Mouse (Mus musculus): ENCODE data around the gene Hist1h2aa.
A peak's percentile ranks its signal among the peaks of the same experiment; 100 is the strongest.

Hist1h2aa gene

DNA sequence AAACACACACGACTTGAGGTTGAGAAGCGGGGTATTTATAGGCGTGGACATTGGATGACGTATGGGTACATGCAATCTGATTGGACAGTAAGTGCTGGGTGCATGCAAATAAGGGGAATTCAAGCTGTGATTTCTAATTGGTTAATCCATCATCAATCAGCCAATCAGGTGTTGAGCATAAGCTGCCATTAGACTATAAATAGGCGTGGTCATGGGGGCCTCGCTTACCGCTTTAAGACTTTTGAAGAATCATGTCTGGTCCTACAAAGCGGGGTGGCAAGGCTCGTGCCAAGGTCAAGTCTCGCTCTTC, at the start of gene Hist1h2aa:
Gene Hist1h2aa, plus strand, starts transcription at position 252 of the 310 bp plus-strand sequence.
- no peak for DNase-seq (ENCODE audit: low spot score in 2 of 2)

DNA sequence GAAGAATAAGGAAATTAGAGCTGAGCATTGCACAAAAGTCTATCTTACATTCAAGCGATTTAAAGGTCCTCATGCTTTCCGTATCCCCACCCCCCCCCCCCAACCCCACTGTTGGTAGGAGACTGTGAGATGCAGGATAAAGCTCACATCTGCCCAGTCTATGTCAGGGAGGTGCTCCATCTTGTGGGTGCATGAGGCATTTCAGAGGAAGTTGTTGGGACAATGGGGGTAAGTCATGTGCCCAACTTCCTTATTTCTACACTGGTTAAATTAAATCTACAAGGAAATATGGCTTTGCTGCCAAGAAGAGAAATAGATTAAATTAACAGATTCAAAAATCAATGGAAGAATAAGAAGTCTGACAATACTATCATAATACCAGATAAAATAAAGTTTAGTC, 48.7 kb upstream of the Hist1h2aa start:
- DNase-seq (ENCODE audit: low spot score in 2 of 2): no peak

DNA sequence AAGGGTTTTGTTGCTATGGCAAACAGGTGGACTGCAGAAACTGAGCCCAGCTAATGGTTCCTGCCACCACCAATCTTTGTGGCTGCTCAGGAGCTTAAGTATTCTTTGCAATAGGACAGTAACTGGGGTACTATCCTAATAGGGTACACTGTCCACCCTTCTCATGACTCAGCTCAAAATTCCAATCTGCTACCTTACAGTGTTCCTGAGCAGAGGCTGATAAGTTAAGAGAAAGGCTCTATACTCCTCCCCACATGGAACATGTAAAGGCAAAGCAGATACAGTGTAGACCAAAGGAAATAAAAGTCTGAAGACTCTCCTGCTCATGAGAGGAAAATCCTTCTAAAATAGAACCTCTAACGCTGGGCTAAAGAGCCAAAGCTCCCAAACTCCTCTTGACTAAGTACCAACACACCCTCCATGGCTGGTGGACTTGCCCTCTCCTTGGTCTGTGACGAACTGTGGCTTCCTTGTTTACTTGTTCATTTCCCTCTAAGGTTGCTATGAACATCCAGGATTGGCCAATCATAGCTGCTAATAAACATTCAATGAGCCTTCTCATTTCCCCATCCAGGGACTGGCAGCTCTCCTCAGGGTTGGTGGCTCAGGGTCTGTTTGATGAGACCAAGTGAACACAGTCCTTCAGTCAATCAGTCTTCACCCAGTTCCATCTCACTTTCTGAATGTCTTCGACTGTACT, 47.1 kb upstream of the Hist1h2aa start:
- DNase-seq (ENCODE audit: low spot score in 2 of 2): no peak

DNA sequence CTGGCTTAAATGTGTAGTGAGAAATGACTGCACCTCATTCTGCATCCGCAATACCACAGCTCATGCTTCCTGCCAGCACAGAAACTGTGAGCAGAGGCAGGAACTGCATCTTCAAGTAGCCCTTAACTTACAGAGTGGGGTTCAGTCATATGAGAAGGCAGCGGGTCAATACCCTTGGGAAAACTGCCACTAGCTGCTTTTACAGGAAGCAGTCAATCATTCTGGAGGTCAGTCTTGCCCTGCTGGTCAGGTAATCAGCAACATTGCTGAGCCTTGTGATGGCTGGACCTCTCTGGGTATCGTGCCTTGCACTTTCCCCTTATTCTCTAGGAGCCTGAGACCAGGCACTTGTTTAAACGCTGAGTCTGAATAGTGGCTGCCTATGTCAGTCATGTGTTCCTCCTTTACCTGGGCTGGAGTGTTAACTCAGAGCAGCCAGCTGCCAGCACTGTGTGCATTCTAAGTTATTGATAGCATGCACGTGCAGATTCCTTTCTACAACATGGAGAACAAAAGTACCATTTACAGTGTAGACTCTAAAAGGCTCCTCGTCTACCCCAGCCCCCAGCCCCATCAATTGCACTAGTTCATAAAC, 45.2 kb upstream of the Hist1h2aa start:
- DNase-seq (ENCODE audit: low spot score in 2 of 2): no peak

DNA sequence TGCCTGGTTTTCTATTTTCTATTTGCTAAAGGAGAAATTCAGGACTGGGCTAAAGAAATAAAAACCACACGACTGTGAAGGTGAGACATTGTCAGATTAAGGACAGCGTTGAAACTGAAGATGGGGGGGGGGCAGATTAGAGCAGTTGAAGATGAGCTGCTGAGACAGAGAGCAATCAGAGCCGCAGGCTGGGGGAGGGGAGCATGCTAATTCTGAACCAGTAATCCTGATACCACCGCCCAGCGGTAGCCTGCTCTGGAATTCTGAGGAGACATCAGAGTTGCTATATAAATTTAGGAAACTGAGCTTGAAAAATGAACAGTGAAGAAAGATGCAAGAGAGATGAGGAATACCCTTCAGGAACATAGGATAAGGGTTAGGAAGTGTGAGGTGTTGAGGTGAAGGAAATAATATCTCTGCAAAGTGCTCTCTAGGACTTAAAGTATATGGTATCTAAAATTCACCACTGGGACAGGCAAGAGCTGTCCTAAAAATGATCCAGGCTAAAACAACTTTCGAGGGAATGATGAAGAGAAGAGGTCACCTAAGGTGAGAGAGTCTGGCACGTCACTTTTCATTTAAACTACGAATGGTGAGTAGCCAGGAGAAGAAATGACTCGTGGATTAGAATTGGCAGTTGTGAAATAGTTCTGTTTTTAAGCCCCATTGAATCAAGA, 41.5 kb upstream of the Hist1h2aa start:
- no peak for DNase-seq (ENCODE audit: low spot score in 2 of 2)

DNA sequence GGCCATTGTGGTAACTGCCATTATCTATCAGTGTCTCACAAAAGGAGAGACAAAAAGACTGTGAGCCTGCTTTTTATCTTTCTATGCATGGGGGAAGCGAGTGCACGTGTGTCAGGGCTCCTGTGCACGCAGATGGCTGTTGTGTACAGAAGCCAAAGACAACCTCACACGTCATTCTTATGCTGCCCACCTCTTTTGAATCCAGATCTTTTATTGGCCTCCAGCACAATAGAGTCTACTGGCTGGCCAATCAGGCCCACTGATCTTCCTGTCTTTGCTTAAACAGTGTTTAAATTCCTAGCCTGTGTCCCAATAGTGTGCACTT, 41.0 kb upstream of the Hist1h2aa start:
- no peak for DNase-seq (ENCODE audit: low spot score in 2 of 2)

DNA sequence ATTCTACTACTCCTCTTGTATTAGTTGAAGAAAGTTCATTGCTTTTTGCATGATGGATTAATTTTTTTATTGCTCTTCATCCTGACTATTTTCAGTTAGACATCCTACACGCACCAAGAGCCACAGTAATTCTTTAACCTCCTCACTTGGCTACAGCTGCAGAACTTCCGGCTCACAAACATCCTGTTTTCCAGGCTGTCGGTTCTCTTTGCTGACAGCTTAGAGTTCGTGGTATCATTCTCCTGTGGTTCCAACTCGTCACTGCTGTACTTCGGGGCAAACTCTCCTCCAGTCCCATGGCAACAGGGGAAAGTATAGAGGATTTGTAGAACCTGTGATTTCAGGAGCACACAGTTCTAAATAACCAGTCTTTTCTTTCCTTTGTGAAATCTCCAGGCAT, 36.0 kb upstream of the Hist1h2aa start:
- peak in 1 of 2 experiments; percentile 5 for DNase-seq (ENCODE audit: low spot score in 2 of 2)

DNA sequence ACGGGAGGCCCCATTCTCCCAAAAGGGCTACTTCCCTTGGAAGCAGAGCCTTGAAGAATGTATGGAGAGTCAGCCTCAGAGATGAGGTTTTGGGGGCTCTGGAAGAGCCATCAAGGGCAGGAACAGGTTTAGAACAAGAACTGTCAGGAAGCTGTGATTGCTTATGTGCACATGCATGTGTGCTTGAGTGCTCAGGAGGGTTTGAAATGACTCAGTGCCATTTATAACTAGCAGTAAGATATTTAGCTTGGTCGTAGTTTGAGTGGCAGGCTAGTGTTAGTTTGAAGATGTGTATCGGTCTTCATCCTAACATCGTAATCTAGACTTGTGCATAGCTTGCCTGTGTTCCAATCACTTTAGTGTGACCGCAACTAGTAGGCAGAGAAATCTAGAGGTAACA, 27.4 kb upstream of the Hist1h2aa start:
- DNase-seq (ENCODE audit: low spot score in 2 of 2): no peak

DNA sequence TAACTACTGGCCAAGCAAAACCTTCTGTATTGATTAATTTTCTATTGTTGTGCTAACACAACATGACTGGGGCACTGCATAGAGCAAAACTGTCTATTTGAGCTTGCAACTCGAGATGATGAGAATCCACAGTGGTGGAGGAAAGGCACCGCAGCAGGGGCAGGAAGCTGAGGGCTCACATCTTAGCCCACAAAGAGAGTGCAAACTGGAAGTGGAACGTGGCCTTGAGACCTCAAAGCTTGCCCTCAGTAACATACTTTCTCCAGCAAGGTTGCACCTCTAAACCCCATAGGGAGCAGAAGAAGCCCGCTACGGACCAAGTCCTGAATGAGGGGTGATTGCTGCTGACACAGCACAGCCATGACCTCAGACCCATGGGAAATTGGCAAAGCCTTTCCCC, 24.1 kb upstream of the Hist1h2aa start:
- no peak for DNase-seq (ENCODE audit: low spot score in 2 of 2)

DNA sequence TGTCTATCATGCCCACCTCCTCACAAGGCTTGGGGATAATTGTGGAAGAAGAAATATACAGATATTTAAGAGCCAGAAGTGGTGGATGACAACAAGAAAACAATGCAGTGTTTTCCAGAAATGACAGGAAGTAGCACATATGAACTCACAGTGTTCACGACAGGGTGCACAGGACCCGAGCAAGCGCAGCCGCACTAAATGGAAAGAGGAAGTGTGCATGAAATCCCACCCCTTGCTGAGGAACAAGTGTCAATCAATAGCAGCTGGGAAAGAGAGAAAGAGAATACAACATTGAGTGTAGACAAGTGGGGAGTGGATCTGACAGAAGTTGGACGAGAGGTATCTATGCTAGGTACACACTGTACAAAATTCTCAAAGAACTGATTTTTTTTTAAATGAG, 22.9 kb upstream of the Hist1h2aa start:
- DNase-seq (ENCODE audit: low spot score in 2 of 2): no peak

DNA sequence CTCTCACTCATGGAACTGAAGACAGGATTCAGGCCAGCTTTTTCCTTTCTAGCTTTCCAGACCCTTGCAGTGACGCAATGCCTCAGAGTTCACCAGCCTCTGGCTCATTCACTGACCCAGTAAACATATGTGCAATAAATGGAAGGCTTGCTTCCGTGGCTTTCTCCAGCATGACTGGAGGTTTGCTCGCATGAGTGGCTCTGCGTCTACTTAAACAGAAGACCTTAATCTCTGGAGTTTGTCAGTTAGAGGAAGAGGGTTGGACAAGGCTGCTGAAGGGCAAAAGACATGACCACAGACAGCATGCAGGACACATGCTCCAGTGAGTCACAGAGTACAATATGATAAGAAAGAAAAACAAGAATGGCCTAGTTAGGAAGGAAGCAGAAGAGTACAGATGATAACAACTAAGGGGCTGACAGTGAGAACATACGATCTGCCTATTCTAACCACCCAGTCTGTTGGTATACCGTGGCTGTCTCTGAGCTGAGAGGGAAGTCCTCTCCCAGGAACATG, 20.4 kb upstream of the Hist1h2aa start:
- DNase-seq (ENCODE audit: low spot score in 2 of 2): no peak

DNA sequence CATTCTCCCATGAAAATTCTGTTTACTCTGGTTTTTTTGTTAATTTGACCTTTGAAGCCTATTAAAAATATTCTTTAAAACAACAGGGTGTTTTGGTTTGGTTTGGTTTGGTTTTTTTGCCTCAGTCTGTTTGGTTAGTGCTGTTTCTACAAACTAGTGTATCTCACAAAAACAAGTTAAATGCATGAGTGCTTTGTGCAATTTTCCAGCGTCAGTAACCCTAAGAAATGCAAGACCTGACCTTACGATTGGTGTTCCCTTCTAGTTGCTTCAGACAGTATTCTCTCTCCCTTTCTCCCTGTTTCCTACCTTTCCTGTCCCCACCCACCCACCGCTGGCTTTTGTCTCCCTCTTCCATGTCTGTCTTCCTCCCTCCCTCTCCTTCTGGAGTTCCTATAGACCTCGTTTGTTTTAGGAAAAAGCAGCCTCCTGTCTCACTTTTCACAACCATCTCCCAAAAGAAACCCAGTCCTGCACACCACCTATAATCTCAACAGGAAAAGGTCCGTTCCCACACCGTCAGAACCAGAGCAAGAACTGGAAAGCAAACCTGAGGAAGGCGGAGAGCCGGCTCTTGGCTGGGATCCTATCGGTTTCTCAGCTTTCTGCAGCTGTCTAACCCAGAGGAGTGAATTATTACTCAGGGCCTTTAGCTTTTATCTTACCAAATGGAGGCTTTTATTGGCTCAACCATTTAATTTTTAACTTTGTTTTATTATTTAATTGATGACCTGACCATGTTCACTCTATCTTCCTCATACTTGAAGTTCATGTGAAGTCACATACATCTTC, 19.7 kb upstream of the Hist1h2aa start, which contains the start of gene Slc17a4:
Gene Slc17a4, minus strand, starts transcription at position 634 of the 792 bp plus-strand sequence.
- no peak for DNase-seq (ENCODE audit: low spot score in 2 of 2)

DNA sequence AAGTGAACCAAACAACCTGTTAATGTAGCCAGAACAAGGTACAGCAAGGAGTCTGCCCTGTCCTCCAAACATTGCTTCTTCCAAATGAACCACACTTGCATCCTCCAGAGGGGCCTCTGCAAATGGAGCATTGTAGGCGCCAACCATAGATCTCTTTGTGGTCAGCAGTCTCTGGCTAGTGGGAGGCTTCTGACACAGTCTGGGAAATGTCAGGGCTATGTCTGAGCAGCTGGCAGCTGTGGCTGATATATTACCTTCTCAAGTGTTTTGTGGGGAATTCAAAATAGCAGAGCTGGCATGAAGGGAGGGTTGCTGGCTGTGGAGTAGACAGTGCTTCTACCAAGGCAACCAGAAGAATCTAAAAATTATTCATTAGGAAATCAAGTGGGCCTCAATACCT, 18.1 kb upstream of the Hist1h2aa start:
- DNase-seq (ENCODE audit: low spot score in 2 of 2): no peak

DNA sequence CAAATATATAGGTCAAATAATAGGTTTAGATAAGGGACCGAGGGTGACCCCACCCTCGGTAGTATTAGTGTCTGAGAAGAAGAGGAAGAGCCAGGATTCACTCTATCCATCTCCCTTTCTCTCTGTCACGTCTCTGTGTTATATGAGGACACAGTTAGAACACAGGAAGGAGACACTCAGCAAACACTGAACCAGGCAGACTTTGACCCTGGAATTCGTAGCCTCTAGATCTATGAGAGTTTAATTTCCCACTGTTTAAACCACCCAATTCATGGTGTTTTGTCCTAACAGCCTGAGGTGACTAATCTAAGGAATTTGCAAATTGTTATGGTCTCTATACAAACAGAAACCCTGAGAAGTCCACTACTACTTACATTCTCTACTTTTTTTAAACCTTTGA, 16.6 kb upstream of the Hist1h2aa start:
- DNase-seq (ENCODE audit: low spot score in 2 of 2): no peak

DNA sequence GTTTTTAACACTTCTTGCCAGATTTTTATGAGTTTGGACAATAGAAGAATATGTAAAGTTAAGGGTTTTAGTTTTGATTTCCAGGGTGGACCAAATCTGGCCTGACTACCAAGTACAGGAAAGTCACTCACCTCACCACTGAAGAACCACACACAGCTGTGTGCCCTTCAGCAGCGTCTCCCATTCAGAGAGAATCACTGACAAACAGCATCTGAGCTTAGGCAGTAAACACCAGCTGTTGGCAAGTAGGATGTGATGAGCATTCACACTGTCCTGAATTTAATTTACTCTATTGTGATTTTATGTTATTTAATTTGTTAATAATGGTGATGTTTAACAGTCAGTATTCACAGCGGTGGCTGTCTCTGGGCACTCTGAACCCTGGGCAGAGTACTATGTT, 8.5 kb upstream of the Hist1h2aa start:
- no peak for DNase-seq (ENCODE audit: low spot score in 2 of 2)

DNA sequence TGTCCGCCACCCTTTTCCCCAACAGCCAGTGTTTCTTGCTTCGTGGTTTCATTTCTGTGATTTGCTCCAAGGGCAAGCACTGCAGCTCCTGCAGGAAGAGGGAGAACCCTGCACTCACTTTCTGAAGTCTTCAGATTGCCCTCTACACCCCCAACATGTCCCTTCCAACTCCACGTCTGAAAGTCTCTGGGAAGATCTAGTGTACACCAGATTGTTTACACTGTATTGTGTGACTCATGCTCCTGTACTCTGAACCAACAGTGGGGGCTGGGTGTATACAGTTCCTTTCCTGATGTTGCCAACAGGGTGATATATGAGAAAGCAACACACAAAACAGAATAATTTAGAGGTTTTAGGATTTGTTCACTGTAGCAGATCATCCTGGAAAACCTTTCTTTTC, 5.6 kb upstream of the Hist1h2aa start:
- DNase-seq (ENCODE audit: low spot score in 2 of 2): peak; percentile 10

DNA sequence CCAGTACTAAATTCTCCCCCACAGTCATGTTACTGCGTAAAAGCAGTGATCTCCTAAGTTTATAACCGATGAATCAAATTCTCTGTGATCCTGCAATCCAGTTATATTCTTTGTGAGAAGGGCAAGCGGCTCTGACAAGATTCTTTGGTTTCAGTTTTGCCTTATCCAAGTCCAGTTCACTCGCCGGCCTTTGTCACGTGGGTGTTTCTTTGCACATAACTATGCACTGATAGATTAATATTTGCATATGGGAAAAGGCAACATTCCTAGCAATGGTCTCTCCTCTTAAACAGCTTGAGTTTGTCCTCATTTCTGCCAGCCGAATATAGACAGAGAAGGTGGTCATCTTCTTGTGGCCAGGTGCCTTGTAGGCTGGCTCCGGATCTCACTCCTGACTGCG, 3.8 kb upstream of the Hist1h2aa start:
- DNase-seq (ENCODE audit: low spot score in 2 of 2): no peak

DNA sequence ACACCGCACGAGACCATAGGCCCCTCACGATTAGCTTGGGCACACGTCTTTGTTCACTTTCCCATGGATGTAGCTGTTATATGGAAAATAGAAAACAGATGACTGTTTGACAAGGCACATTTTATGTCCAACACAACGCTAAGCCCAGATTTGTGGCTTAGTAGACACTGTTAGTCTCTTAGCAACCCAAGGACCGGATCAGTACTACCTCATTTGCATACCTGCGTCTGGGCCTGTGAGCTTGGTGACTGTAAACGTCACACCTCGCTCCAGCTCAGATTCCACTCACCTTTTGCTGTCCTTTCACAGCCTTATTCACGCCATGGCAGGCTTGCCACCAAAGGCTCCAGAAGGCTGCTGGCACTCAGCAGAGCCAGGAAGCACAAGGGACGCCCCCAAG, 3.4 kb upstream of the Hist1h2aa start:
- no peak for DNase-seq (ENCODE audit: low spot score in 2 of 2)

DNA sequence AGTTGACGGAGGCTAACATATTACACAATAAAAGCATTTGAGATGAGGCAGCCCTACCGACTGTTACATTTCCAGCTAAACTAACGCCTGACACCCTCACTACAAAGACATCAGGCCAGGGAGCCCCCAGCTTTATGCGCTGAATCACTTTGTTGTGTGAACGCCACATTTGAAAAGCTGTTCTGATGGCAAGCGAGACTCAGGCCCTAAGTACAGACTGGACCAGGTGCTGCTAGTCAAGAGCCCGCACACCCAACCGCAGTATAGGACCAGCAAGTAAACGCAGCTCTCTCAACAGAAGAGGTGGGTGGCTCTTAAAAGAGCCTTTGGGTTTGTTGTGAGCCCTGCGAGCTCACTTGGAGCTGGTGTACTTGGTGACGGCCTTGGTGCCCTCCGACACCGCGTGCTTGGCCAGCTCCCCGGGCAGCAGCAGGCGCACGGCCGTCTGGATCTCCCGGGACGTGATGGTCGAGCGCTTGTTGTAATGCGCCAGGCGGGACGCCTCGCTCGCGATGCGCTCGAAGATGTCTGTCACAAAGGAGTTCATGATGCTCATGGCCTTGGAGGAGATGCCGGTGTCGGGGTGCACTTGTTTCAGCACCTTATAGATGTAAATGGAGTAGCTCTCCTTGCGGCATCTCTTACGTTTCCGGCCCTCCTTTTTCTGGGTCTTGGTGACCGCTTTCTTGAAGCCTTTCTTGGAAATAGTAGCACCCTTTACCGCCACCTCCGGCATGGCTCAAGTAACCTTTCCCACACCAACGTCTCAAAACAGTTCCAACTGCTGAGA, 646 bp upstream of the Hist1h2aa start, which contains the start of gene Hist1h2ba:
Gene Hist1h2ba, minus strand, starts transcription at position 736 of the 790 bp plus-strand sequence.
- DNase-seq (ENCODE audit: low spot score in 2 of 2): no peak

DNA sequence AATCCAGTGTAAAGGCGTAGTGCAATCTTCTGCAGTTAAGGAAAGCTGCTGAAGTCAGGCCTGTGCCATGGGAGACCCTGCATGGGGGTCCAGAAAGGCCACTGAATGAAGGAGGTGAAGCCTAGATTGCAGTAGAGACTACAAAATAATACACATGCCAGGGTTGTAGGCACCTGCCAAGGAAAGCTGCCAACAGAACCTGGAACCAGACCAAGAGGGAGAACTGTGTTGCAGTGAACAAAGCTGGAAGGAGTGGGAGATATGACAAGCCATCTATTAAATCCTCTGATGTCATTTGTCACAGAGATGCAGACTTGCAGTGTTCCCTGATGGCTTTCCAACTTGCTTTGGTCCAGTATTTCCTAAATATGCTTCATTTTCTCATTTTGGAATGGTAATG, 4.4 kb downstream of the Hist1h2aa start:
- peak; percentile 25 to 51 for DNase-seq (ENCODE audit: low spot score in 2 of 2)

DNA sequence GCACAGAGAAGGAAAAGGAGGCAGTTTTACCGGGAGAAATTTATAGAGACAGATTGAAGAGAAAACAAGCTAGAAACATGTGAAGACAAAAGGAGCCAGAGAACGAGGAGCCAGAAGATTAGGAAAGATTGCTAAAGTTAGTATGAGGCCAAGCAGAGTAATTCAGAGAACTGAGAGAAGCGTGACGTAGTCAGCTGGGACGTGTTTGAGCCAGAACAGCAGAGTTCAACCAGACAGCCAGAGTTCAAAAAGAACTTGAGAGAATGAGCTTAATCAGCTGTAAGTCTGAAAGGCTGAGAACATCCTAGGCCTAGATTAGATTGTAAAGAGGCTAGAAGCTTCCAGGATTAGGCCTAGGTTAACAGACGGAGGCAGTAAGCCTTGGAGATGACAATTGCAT, 6.0 kb downstream of the Hist1h2aa start:
- no peak for DNase-seq (ENCODE audit: low spot score in 2 of 2)

DNA sequence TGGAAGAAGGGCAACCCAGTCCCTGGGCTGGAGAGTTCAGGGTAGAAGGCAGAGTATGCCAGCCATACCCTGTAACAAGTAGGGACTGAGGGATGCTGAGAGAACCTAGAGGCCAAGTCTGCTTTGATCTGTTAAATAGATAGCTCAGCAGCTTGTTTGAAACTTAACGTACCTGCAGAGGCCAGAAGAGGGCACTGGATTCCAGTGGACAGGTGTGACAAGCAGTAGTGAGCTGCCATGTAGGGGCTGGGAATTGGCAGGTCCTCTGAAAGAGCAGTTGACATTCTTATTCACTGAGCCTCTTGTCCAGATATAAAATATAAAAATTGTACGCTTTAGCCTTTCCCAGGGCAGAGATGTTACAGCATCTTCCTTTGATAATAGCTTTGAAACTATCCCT, 8.6 kb downstream of the Hist1h2aa start:
- no peak for DNase-seq (ENCODE audit: low spot score in 2 of 2)
